Mouse (Mus musculus) testis, adult 2 months (tissue): ENCODE data around the gene G6pc. TPM values are rescaled to one million over a fixed set of nuclear protein-coding genes. Genes with fewer than 3 reads are reported as not detected.
A peak's percentile ranks its signal among the peaks of the same experiment; 100 is the strongest.

Experiments used
- H3K27ac ChIP-seq: fragments of 200-500 bp; 2 replicates; pipeline ENCODE4 v1.5.1; 2012; ENCODE audit warnings: low read depth, low read length; ENCODE audit not compliant: control insufficient read depth, insufficient read depth
- H3K27me3 ChIP-seq: fragments of 200-500 bp; 2 replicates; pipeline ENCODE4 v1.6.1; 2012; ENCODE audit warnings: mild to moderate bottlenecking, low read length, moderate library complexity; ENCODE audit not compliant: control insufficient read depth, insufficient read depth
- H3K36me3 ChIP-seq: fragments of 200-500 bp; 2 replicates; pipeline ENCODE4 v1.6.1; 2012; ENCODE audit warnings: mild to moderate bottlenecking, low read length; ENCODE audit not compliant: control insufficient read depth, insufficient read depth
- H3K4me1 ChIP-seq: fragments of 200-500 bp; 2 replicates; pipeline ENCODE4 v1.6.1; 2012; ENCODE audit warnings: low read length; ENCODE audit not compliant: control insufficient read depth, insufficient read depth
- H3K4me3 ChIP-seq: fragments of 200-500 bp; 2 replicates; pipeline ENCODE4 v1.5.1; 2012; ENCODE audit warnings: low read depth, mild to moderate bottlenecking, low read length, moderate library complexity, mixed read lengths; ENCODE audit not compliant: control insufficient read depth
- CTCF ChIP-seq: fragments of 200-500 bp; IDR thresholded peaks from 2 replicates; pipeline ENCODE4 v1.5.1; 2012; ENCODE audit warnings: low read depth, mild to moderate bottlenecking, inconsistent platforms, low read length, moderate library complexity; ENCODE audit not compliant: control insufficient read depth, insufficient read depth, insufficient replicate concordance
- POLR2A ChIP-seq: fragments of 200-500 bp; IDR thresholded peaks from 2 replicates; pipeline ENCODE4 v1.6.1; 2012; ENCODE audit warnings: low read depth, mild to moderate bottlenecking, inconsistent platforms, low read length, moderate library complexity; ENCODE audit not compliant: control insufficient read depth
- polyA plus RNA-seq: library from polyadenylated mRNA; depleted of rRNA; stranded (reverse); fragments of >200 nt; gene quantifications from 2 replicates; pipeline ENCODE4 v1.2.3, GENCODE M21; 2012

Gene G6pc
- polyA plus RNA-seq, 1 experiment = not detected

GRCm38 (mm10) chr11:101347083-101347775 lies 20.1 kb upstream of the G6pc start:
- H3K27me3 ChIP-seq = no peaks in the 10 kb centered on the region

GRCm38 (mm10) chr11:101348774-101349173 lies 18.6 kb upstream of the G6pc start:
- Histone ChIP-seq H3K27ac (no peak overlapping the region), H3K4me3 (peak overlapping the region; percentile 82), H3K27me3 (no peaks in the 10 kb centered on the region), H3K36me3 (no peaks in the 10 kb centered on the region), H3K4me1 (peaks cover 15% of the 10 kb centered on the region)
- no peak for TF ChIP-seq CTCF
- no peak for TF ChIP-seq POLR2A

More at GRCm38 (mm10) chr11:101347083-101347775, 20.1 kb upstream of the G6pc start:
- TF ChIP-seq CTCF (peak; percentile 20; the same call in 1 of the 2 replicates), POLR2A (no peak)
- Histone ChIP-seq H3K36me3 (no peaks in the 10 kb centered on the region), H3K4me3 (peak overlapping the region; percentile 92), H3K27ac (no peak overlapping the region), H3K4me1 (peaks cover 11% of the 10 kb centered on the region)

- Histone ChIP-seq H3K4me3 (peak overlapping the region; percentile 82), H3K27ac (no peak overlapping the region)
These were observed 18.1 kb upstream of the G6pc start for GRCm38 (mm10) chr11:101349216-101349615.

GRCm38 (mm10) chr11:101351100-101351720 lies 16.2 kb upstream of the G6pc start:
- no peaks in the 10 kb centered on the region for H3K27me3 ChIP-seq
- TF ChIP-seq CTCF (no peak), POLR2A (no peak)
- H3K27ac ChIP-seq = no peak overlapping the region
- peaks cover 17% of the 10 kb centered on the region for H3K4me1 ChIP-seq
- no peak overlapping the region; the same call in 1 of the 2 replicates for H3K4me3 ChIP-seq
- H3K36me3 ChIP-seq = no peaks in the 10 kb centered on the region

More at GRCm38 (mm10) chr11:101349216-101349615, 18.1 kb upstream of the G6pc start:
- Histone ChIP-seq H3K27me3 (no peaks in the 10 kb centered on the region), H3K4me1 (peaks cover 17% of the 10 kb centered on the region), H3K36me3 (no peaks in the 10 kb centered on the region)
- TF ChIP-seq POLR2A (no peak), CTCF (no peak)

- peaks cover 17% of the 10 kb centered on the region for H3K4me1 ChIP-seq
- no peaks in the 10 kb centered on the region for H3K36me3 ChIP-seq
- H3K27ac ChIP-seq = no peak overlapping the region
- no peak overlapping the region; the same call in 1 of the 2 replicates for H3K4me3 ChIP-seq
- TF ChIP-seq CTCF (no peak), POLR2A (no peak)
- no peaks in the 10 kb centered on the region for H3K27me3 ChIP-seq
These were observed 15.6 kb upstream of the G6pc start for GRCm38 (mm10) chr11:101351721-101352111.

GRCm38 (mm10) chr11:101353436-101353835 lies 13.9 kb upstream of the G6pc start:
- Histone ChIP-seq H3K36me3 (no peaks in the 10 kb centered on the region), H3K4me3 (peak overlapping the region; percentile 2; the same call in 1 of the 2 replicates), H3K4me1 (peaks cover 13% of the 10 kb centered on the region), H3K27ac (no peak overlapping the region), H3K27me3 (no peaks in the 10 kb centered on the region)
- no peak for TF ChIP-seq POLR2A
- TF ChIP-seq CTCF = no peak

- no peaks in the 10 kb centered on the region for H3K27me3 ChIP-seq
- H3K27ac ChIP-seq = no peak overlapping the region
- peaks cover 9% of the 10 kb centered on the region for H3K4me1 ChIP-seq
- no peaks in the 10 kb centered on the region for H3K36me3 ChIP-seq
- no peak overlapping the region for H3K4me3 ChIP-seq
- TF ChIP-seq POLR2A = no peak
- no peak for TF ChIP-seq CTCF
These were observed 12.8 kb upstream of the G6pc start for GRCm38 (mm10) chr11:101354438-101355010.

- Histone ChIP-seq H3K4me3 (no peak overlapping the region), H3K27me3 (no peaks in the 10 kb centered on the region), H3K27ac (no peak overlapping the region), H3K36me3 (no peaks in the 10 kb centered on the region), H3K4me1 (peaks cover 9% of the 10 kb centered on the region)
- no peak for TF ChIP-seq CTCF
- no peak for TF ChIP-seq POLR2A
These were observed 11.4 kb upstream of the G6pc start for GRCm38 (mm10) chr11:101355916-101356315.
